Mouse (Mus musculus) heart, embryonic 15.5 days (tissue): ENCODE measurements around the gene Tmc8. TPM values are rescaled to one million over a fixed set of nuclear protein-coding genes. Genes with fewer than 3 reads are reported as not detected.
"Not testable (repeated sequence)": the region's sequence is repeated elsewhere in the genome, so short reads cannot be mapped to it uniquely, and the experiment has no call there.

Source experiments
- ATAC-seq: fragments of 200-750 bp; cut with Nextera tagmentation; replicated peaks from 2 replicates; pipeline ENCODE4 v1.8.0; 2017; ENCODE audit warnings: low read depth, moderate TSS enrichment; ENCODE audit not compliant: insufficient number of reproducible peaks, insufficient read depth, low FRiP score
- H3K27ac ChIP-seq: fragments of 300-500 bp; sonication (generic); 2 replicates; pipeline ENCODE4 v1.5.1; 2015; ENCODE audit warnings: mild to moderate bottlenecking, inconsistent platforms
- H3K27me3 ChIP-seq: fragments of 300-500 bp; sonication (generic); 2 replicates; pipeline ENCODE4 v1.6.1; 2015; ENCODE audit warnings: inconsistent platforms
- H3K36me3 ChIP-seq: fragments of 300-500 bp; sonication (generic); 2 replicates; pipeline ENCODE4 v1.6.1; 2015; ENCODE audit warnings: mild to moderate bottlenecking, inconsistent platforms
- H3K4me1 ChIP-seq: fragments of 300-500 bp; sonication (generic); replicated peaks from 2 replicates; pipeline ENCODE4 v1.6.1; 2015; ENCODE audit warnings: inconsistent platforms
- H3K4me2 ChIP-seq: fragments of 300-500 bp; sonication (generic); 2 replicates; pipeline ENCODE4 v1.6.1; 2015; ENCODE audit warnings: inconsistent platforms, mild to moderate bottlenecking, moderate library complexity
- H3K4me3 ChIP-seq: fragments of 300-500 bp; sonication (generic); 2 replicates; pipeline ENCODE4 v1.5.1; 2015; ENCODE audit warnings: mild to moderate bottlenecking, inconsistent platforms
- H3K9ac ChIP-seq: fragments of 300-500 bp; sonication (generic); 2 replicates; pipeline ENCODE4 v1.6.1; 2015; ENCODE audit warnings: mild to moderate bottlenecking, inconsistent platforms
- H3K9me3 ChIP-seq: fragments of 300-500 bp; sonication (generic); replicated peaks from 2 replicates; pipeline ENCODE4 v1.6.1; 2016; ENCODE audit warnings: inconsistent platforms
- WGBS: fragments of 180-500 bp; shearing (Covaris S2); methylation state at CpG from one replicate; pipeline ENCODE4 v1.1.7; 2015; ENCODE audit warnings: mixed read lengths; 5-methylcytosine and 5-hydroxymethylcytosine counted together
- polyA plus RNA-seq: library from polyadenylated mRNA; unstranded; fragments of >200 nt; fragmentation: Nextera tagmentation; extraction: Ambion mirVana; gene quantifications from 2 replicates; pipeline ENCODE4 v1.2.1, GENCODE M21; 2015

Gene Tmc8
- polyA plus RNA-seq, 1 experiment from 2014 or later, result 2.7 TPM

- peak overlapping the region; percentile 61 for H3K4me3 ChIP-seq
- no peaks in the 10 kb centered on the region; the same call in 1 of the 2 replicates for H3K27me3 ChIP-seq
- H3K9ac ChIP-seq, result peak overlapping the region; percentile 11
- peak overlapping the region; percentile 92 for H3K27ac ChIP-seq
- peaks cover 56% of the 10 kb centered on the region for H3K4me1 ChIP-seq
- peak; percentile 11; the same call in 1 of the 2 replicates for ATAC-seq
- H3K9me3 ChIP-seq, result no peaks in the 10 kb centered on the region
- no peaks in the 10 kb centered on the region; the same call in 1 of the 2 replicates for H3K36me3 ChIP-seq
- H3K4me2 ChIP-seq, result peak overlapping the region; percentile 96
- WGBS, result 3% methylated on average over 31 of the region's 31 CpGs
Observed at GRCm38 (mm10) chr11:117783089-117783488, 1.2 kb downstream of the Tmc8 start.

GRCm38 (mm10) chr11:117783683-117784309, 1.9 kb downstream of the Tmc8 start:
- peak overlapping the region; percentile 96 for H3K4me2 ChIP-seq
- H3K4me1 ChIP-seq, result peaks cover 49% of the 10 kb centered on the region
- no peaks in the 10 kb centered on the region for H3K36me3 ChIP-seq
- no peaks in the 10 kb centered on the region; the same call in 1 of the 2 replicates for H3K27me3 ChIP-seq
- ATAC-seq, result no peak
- peak overlapping the region; percentile 39 for H3K27ac ChIP-seq
- no peaks in the 10 kb centered on the region for H3K9me3 ChIP-seq
- H3K4me3 ChIP-seq, result peak overlapping the region; percentile 61
- no peak overlapping the region for H3K9ac ChIP-seq
- 44% methylated on average over 10 of the region's 10 CpGs for WGBS

DNA sequence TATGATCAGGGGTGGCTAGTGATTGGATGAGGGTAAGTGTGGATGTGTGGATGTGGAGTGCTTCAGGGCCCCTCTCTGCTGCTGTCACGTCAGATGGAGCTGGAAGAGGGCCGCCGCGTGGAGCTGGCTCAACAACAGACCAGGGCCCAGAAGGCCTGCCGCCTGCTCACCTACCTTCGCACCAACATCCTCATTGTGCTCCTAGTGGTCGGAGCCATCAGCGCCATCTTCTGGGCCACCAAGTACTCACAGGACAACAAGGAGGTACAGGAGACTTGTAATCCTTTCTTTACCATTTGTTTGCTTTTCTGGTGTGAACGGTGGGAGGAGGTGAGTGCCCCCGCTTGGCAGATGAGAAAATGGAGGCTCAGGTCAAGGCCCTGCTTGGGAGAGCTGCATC, 4.4 kb downstream of the Tmc8 start:
- no peak overlapping the region for H3K4me3 ChIP-seq
- H3K4me1 ChIP-seq, result peaks cover 36% of the 10 kb centered on the region
- no peaks in the 10 kb centered on the region for H3K9me3 ChIP-seq
- H3K4me2 ChIP-seq, result no peak overlapping the region
- 16% methylated on average over 10 of the region's 10 CpGs for WGBS
- ATAC-seq, result no peak
- H3K9ac ChIP-seq, result no peak overlapping the region
- no peaks in the 10 kb centered on the region for H3K36me3 ChIP-seq
- peaks cover 1% of the 10 kb centered on the region for H3K27me3 ChIP-seq
- no peak overlapping the region for H3K27ac ChIP-seq

DNA sequence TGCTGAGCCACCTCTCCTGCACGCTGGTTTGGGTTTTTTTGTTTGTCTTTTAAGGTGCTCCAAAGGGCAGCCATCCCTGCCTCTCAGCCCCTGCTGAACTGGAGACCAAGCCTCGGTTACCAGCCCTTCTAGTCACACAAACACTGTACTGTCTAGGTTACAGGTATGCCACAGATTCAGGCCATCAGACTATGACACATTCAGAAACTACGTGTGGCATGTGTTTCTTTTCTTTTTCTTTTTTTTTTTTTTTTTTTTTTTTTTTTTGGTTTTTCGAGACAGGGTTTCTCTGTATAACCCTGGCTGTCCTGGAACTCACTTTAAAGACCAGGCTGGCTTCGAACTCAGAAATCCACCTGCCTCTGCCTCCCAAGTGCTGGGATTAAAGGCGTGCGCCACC, 6.6 kb downstream of the Tmc8 start:
- not testable (repeated sequence) for H3K9ac ChIP-seq, H3K27me3 ChIP-seq, H3K36me3 ChIP-seq, ATAC-seq, H3K9me3 ChIP-seq, H3K27ac ChIP-seq, H3K4me3 ChIP-seq, H3K4me2 ChIP-seq
- H3K4me1 ChIP-seq, result peaks cover 25% of the 10 kb centered on the region
- 79% methylated on average over 7 of the region's 7 CpGs for WGBS

- WGBS, result 6% methylated on average over 14 of the region's 14 CpGs
- H3K27ac ChIP-seq, result no peak overlapping the region
- ATAC-seq, result peak; percentile 41
Observed at GRCm38 (mm10) chr11:117790286-117790685, 8.4 kb downstream of the Tmc8 start.

DNA sequence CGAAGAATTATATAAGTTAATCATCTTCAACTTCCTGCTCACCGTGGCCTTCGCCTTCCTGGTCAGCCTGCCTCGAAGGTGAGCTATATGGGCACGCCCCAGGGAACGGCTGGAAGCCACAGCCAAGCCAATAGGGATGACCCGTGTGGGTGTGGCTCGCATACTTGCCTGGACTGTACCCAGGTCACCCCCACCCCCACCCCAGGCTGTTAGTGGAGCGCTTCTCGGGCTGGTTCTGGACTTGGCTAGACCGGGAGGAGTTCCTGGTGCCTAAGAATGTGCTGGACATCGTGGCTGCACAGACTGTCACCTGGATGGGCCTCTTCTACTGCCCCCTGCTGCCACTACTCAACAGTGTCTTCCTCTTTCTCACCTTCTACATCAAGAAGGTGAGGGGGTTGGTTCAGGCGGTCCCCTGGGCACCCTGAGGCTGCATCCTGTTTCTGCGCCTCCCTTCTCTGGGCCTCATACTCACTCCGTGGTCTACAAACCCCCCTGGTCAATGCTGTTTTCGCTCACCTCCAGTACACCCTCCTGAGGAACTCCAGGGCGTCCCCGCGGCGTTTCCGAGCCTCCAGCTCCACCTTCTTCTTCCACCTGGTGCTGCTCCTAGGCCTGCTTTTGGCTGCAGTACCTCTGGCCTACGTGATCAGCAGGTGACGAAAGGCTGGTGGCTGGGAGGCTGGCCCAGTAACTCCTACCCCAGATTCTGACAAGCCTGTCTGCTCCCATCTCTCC, 9.0 kb downstream of the Tmc8 start:
- Histone ChIP-seq H3K4me3 (peak overlapping the region; percentile 16), H3K27me3 (peaks cover 8% of the 10 kb centered on the region; the same call in 1 of the 2 replicates), H3K27ac (no peak overlapping the region), H3K36me3 (no peaks in the 10 kb centered on the region), H3K9ac (no peak overlapping the region), H3K9me3 (no peaks in the 10 kb centered on the region), H3K4me2 (peak overlapping the region; percentile 54), H3K4me1 (peaks cover 25% of the 10 kb centered on the region)
- peak; percentile 31 for ATAC-seq
- WGBS, result 37% methylated on average over 23 of the region's 23 CpGs

More at GRCm38 (mm10) chr11:117790286-117790685, 8.4 kb downstream of the Tmc8 start:
- Histone ChIP-seq H3K9ac (no peak overlapping the region), H3K36me3 (no peaks in the 10 kb centered on the region), H3K4me3 (peak overlapping the region; percentile 16), H3K9me3 (no peaks in the 10 kb centered on the region), H3K27me3 (peaks cover 8% of the 10 kb centered on the region; the same call in 1 of the 2 replicates), H3K4me2 (peak overlapping the region; percentile 54), H3K4me1 (peaks cover 25% of the 10 kb centered on the region)

GRCm38 (mm10) chr11:117791441-117791761, 9.5 kb downstream of the Tmc8 start:
- Histone ChIP-seq H3K4me1 (peaks cover 22% of the 10 kb centered on the region), H3K9ac (no peak overlapping the region), H3K36me3 (no peaks in the 10 kb centered on the region), H3K27ac (no peak overlapping the region), H3K9me3 (no peaks in the 10 kb centered on the region), H3K4me3 (no peak overlapping the region), H3K4me2 (no peak overlapping the region), H3K27me3 (peaks cover 8% of the 10 kb centered on the region; the same call in 1 of the 2 replicates)
- 79% methylated on average over 9 of the region's 9 CpGs for WGBS
- no peak for ATAC-seq

DNA sequence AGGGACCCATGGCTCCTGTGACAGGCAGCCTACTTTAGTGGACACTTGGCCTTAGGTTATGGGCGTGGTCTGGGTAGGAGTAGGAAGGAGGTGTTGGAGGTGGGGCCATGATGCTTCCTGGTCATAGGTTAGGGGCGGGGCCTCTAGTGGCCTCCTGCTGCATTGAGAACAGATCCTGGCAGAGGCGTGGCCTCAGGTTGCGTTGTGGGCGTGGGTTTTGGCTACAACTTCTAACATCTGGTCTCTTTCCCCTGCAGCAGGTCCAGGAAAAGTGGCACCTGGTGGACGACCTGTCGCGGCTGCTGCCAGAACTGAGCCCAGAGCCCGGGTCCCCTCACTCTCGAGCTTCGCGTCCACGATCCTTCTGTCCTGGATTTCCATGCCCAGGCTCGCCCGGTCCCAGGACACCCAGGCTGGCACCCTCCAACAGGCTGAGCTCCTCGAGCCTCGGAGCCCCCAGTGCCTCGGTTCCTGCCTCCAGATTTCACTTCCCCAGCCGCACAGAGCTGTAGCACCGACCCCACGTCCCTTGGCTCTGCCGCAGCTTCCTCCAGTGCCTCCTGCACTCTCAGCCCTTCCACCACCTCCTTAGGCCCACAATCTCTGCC, 10.5 kb downstream of the Tmc8 start:
- no peaks in the 10 kb centered on the region for H3K9me3 ChIP-seq
- peaks cover 8% of the 10 kb centered on the region; the same call in 1 of the 2 replicates for H3K27me3 ChIP-seq
- no peaks in the 10 kb centered on the region for H3K36me3 ChIP-seq
- 9% methylated on average over 22 of the region's 22 CpGs for WGBS
- peak overlapping the region; percentile 18; the same call in 1 of the 2 replicates for H3K9ac ChIP-seq
- peaks cover 23% of the 10 kb centered on the region for H3K4me1 ChIP-seq
- H3K27ac ChIP-seq, result no peak overlapping the region
- peak; percentile 43; the same call in 1 of the 2 replicates for ATAC-seq
- peak overlapping the region; percentile 62 for H3K4me2 ChIP-seq
- peak overlapping the region; percentile 25 for H3K4me3 ChIP-seq

- H3K4me2 ChIP-seq, result no peak overlapping the region
- no peak overlapping the region for H3K4me3 ChIP-seq
- no peaks in the 10 kb centered on the region for H3K36me3 ChIP-seq
- H3K9me3 ChIP-seq, result no peaks in the 10 kb centered on the region
- peaks cover 8% of the 10 kb centered on the region; the same call in 1 of the 2 replicates for H3K27me3 ChIP-seq
- peaks cover 37% of the 10 kb centered on the region for H3K4me1 ChIP-seq
- no peak overlapping the region for H3K27ac ChIP-seq
- no peak overlapping the region for H3K9ac ChIP-seq
- ATAC-seq, result no peak
- WGBS, result 58% methylated on average over 4 of the region's 4 CpGs
Observed at GRCm38 (mm10) chr11:117794035-117794551, 12.2 kb downstream of the Tmc8 start.

DNA sequence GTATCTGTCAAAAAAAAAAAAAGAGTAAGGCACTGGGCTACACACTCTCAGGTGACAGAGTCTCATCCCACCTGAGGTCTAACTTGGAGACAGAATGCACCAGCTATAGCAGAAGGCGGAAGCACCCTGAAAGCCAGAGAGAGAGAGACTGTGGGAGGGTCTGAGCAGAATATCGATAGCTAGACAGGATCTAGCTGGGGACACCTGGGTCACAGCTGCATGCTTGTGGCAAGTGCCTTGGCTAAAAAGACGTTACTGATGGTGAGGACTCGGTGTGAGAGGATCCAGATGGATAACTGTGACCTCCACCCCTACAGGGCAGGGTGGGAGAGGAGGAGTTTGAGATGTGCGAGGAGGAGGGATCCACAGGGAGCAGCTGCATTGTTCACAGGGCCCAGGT, 15.1 kb downstream of the Tmc8 start:
- no peak for ATAC-seq
- Histone ChIP-seq H3K4me3 (no peak overlapping the region), H3K4me2 (no peak overlapping the region), H3K9me3 (no peaks in the 10 kb centered on the region), H3K27me3 (no peaks in the 10 kb centered on the region), H3K36me3 (no peaks in the 10 kb centered on the region), H3K4me1 (peaks cover 27% of the 10 kb centered on the region), H3K27ac (no peak overlapping the region), H3K9ac (no peak overlapping the region)
- 48% methylated on average over 5 of the region's 5 CpGs for WGBS

DNA sequence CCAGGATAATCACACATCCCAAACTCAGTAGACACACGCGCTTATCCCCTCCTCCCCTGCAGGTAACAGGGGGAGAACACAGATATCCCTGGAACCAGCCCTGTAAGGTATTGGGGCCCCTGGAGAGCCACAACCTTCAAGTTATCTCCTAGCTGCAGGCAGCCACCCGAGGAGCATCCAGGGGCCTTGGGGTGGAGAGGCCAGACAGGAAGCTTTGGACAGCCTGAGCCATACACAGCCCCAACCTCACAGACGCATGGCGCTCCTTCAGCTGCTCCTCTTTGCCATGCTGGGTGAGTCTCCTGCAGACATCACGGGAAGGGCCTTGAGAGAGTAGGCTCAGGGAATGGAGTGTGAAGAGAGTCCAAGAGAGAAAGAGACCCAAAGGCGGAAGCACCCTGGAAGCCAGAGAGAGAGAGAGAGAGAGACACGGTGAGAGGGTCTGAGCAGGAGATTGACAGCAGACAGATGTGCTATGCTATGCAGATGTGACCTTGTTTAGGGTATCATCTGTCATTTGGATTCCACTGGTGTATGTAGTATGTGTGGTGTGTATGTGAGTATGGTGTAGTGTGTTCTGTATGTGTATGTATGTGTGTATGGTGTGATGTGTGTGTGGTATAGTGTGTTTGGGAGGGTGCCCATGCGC, 15.8 kb downstream of the Tmc8 start, which contains the start of gene 6030468B19Rik:
Gene 6030468B19Rik, plus strand, starts transcription at position 150 of the 649 bp plus-strand sequence.
- no peak; the same call in 1 of the 2 replicates for ATAC-seq
- H3K4me2 ChIP-seq, result no peak within 1 kb of the TSS
- H3K27me3 ChIP-seq, result no peaks in the 10 kb centered on the region
- no peak within 1 kb of the TSS for H3K27ac ChIP-seq
- H3K9me3 ChIP-seq, result no peaks in the 10 kb centered on the region
- no peak within 1 kb of the TSS for H3K4me3 ChIP-seq
- peaks cover 21% of the 10 kb centered on the region for H3K4me1 ChIP-seq
- no peaks in the 10 kb centered on the region for H3K36me3 ChIP-seq
- H3K9ac ChIP-seq, result no peak within 1 kb of the TSS
- 47% methylated on average over 9 of the region's 9 CpGs for WGBS
